Mouse (Mus musculus) liver, embryonic 14.5 days (tissue): ENCODE data around the gene Tmem117.
A peak's percentile ranks its signal among the peaks of the same experiment; 100 is the strongest.

Source experiments
- CTCF ChIP-seq: IDR thresholded peaks from 2 replicates; pipeline ENCODE4 v1.5.1; 2016; ENCODE audit warnings: antibody characterized with exemption, low read depth, control low read depth
- EP300 ChIP-seq: IDR thresholded peaks from 2 replicates; pipeline ENCODE4 v1.6.1; 2016; ENCODE audit warnings: antibody characterized with exemption, low read depth

- TF ChIP-seq CTCF (peak; percentile 19; the same call in 1 of the 2 replicates), EP300 (no peak)
These were observed 39.6 kb upstream of the Tmem117 start, which contains the start of gene Twf1 for GRCm38 (mm10) chr15:94589219-94590075.
